8 mouse cellular contexts compared by ENCODE assay signal in genomic region chr4:129822324-129822723, GRCm38 (mm10). TPM values are rescaled to one million over a fixed set of nuclear protein-coding genes. Genes with fewer than 3 reads are reported as not detected.
DNase-seq lines count a peak whose midpoint lies in the region; ATAC-seq and TF ChIP-seq lines count a peak whose summit lies in the region.
"Had no signal": no experiment of that assay in that cellular context is flagged by ENCODE, and none has a peak within 500 bp of the region (broad histone marks: within the 10 kb centered on the region; RNA-seq: fewer than 3 reads in every experiment).

No protein-coding gene starts in this region.

- peak overlapping the region; percentile 77 for H3K4me2 ChIP-seq in forebrain, postnatal 0 days (ENCODE audit: low read depth)
- H3K4me2 ChIP-seq in liver, embryonic 12.5 days, result peak overlapping the region; percentile 92

- no peak for DNase-seq in forebrain, postnatal 0 days
- DNase-seq in c-Kit-positive CD71-positive TER-119-positive erythroid progenitor cells, embryonic 14.5 days (ENCODE audit: low spot score), result no peak
- DNase-seq: gastrocnemius, postnatal 14 days had no signal

- H3K4me1 ChIP-seq in megakaryocyte, embryonic 14.5 days, result peaks cover 60% of the 10 kb centered on the region
- H3K4me1 ChIP-seq in forebrain, postnatal 0 days (ENCODE audit: insufficient read depth), result peaks cover 14% of the 10 kb centered on the region
- H3K4me1 ChIP-seq in liver, embryonic 12.5 days, result peaks cover 79% of the 10 kb centered on the region

- no peak for TF ChIP-seq CTCF in forebrain, postnatal 0 days (IDR thresholded peaks at IDR 0.05; ENCODE audit: low read depth)

- H3K27ac ChIP-seq in forebrain, postnatal 0 days (ENCODE audit: low read depth, low read length), result no peak overlapping the region
- H3K27ac ChIP-seq in liver, embryonic 12.5 days, result peak overlapping the region; percentile 94

- H3K9ac ChIP-seq in forebrain, postnatal 0 days, result no peak overlapping the region
- H3K9ac ChIP-seq in liver, embryonic 12.5 days, result peak overlapping the region; percentile 95

- no peaks in the 10 kb centered on the region for H3K9me3 ChIP-seq in megakaryocyte, embryonic 14.5 days
- H3K9me3 ChIP-seq in forebrain, postnatal 0 days (ENCODE audit: low read length), result no peaks in the 10 kb centered on the region
- H3K9me3 ChIP-seq in liver, embryonic 12.5 days (replicated peaks), result no peaks in the 10 kb centered on the region

- 59% methylated on average over 3 of the region's 3 CpGs for whole genome bisulfite sequencing in forebrain, postnatal 0 days
- 7% methylated on average over 3 of the region's 3 CpGs for WGBS in liver, embryonic 12.5 days (ENCODE audit: insufficient replicate concordance)

- no peaks in the 10 kb centered on the region for H3K27me3 ChIP-seq in megakaryocyte, embryonic 14.5 days (replicated peaks)
- H3K27me3 ChIP-seq in forebrain, postnatal 0 days (ENCODE audit: insufficient read depth, low read length), result no peaks in the 10 kb centered on the region
- H3K27me3 ChIP-seq in liver, embryonic 12.5 days (replicated peaks), result no peaks in the 10 kb centered on the region

- ATAC-seq in megakaryocyte, adult 5-6 weeks (ENCODE audit: poor library complexity, severe bottlenecking), result no peak
- no peak for ATAC-seq in forebrain, postnatal 0 days
- no peak for ATAC-seq in liver, embryonic 12.5 days
- ATAC-seq in granulocyte monocyte progenitor cell, adult 5-6 weeks (replicated peaks; ENCODE audit: poor library complexity, severe bottlenecking), result no peak
- no peak for ATAC-seq in megakaryocyte progenitor cell, adult 5-6 weeks (replicated peaks; ENCODE audit: poor library complexity)

- H3K36me3 ChIP-seq in megakaryocyte, embryonic 14.5 days (replicated peaks; ENCODE audit: low read length), result peaks cover 29% of the 10 kb centered on the region
- no peaks in the 10 kb centered on the region for H3K36me3 ChIP-seq in forebrain, postnatal 0 days (ENCODE audit: insufficient read depth)
- peaks cover 14% of the 10 kb centered on the region for H3K36me3 ChIP-seq in liver, embryonic 12.5 days

- H3K4me3 ChIP-seq in megakaryocyte, embryonic 14.5 days (replicated peaks), result peak overlapping the region; percentile 97
- 0 out of 2 replicates have a peak overlapping the region, but pooled peaks have one; percentile 98 for H3K4me3 ChIP-seq in forebrain, postnatal 0 days (ENCODE audit: low read depth, low read length)
- peak overlapping the region; percentile 93 for H3K4me3 ChIP-seq in liver, embryonic 12.5 days

RNA-seq across cellular contexts. Expression of gene Ptp4a2, which starts 11.3 kb away (rescaled TPM):
- polyA plus RNA-seq in megakaryocyte, embryonic 14.5 days (2012; ENCODE audit: insufficient read depth, low replicate concordance), result 14.5 and 30.1 TPM in 2 replicates
- 363 and 365 TPM in 2 replicates for total RNA-seq in megakaryocyte, adult 5-6 weeks (2015)
- total RNA-seq in megakaryocyte, adult 5-6 weeks (2017), result 430 and 463 TPM in 2 replicates
- 123 and 131 TPM in 2 replicates for total RNA-seq in forebrain, postnatal 0 days (2014; rRNA removed)
- polyA plus RNA-seq in forebrain, postnatal 0 days (2015; fragmentation: Nextera tagmentation; extraction: Ambion mirVana), result 252 and 270 TPM in 2 replicates
- polyA plus RNA-seq in liver, embryonic 12.5 days (2016; fragmentation: Nextera tagmentation; extraction: Ambion mirVana), result 229 and 244 TPM in 2 replicates
- total RNA-seq in granulocyte monocyte progenitor cell, adult 5-6 weeks (2014; fragmentation: Nextera tagmentation), result 277 and 304 TPM in 2 replicates
- 345 and 391 TPM in 2 replicates for total RNA-seq in granulocyte monocyte progenitor cell, adult 5-6 weeks (2017)
- total RNA-seq in megakaryocyte progenitor cell, adult 5-6 weeks (2015), result 310 and 335 TPM in 2 replicates
- total RNA-seq in megakaryocyte progenitor cell, adult 5-6 weeks (2017), result 303 and 393 TPM in 2 replicates
